Mouse (Mus musculus) c-Kit-positive CD71-positive TER-119-negative erythroid progenitor cells, embryonic 14.5 days (primary cell): ENCODE measurements around the gene Agap3.

Source experiments
- DNase-seq: peaks from one replicate; pipeline ENCODE4 v3.0.0-alpha.2; 2013; ENCODE audit warnings: low read depth

Gene Agap3

DNA sequence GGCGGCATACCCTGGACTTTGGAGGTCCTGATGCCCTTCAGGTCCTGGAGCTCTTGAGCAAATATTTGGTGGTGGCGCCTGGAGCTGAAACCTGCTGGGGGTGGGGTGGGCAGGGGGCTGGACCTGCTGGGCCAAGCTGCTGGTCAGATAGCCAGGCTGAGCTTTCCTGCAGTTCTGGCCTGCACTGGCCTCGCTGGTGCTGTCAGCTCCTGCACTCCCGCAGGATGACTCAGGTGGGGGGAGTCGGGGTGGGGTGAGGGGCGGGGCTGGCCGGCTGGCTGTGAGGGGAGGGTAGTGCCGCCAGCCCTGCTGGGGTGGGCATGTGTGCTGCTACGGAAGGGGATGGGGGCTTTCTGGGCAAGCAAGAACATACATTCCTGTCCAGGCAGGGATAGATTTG is 23.4 kb upstream of the Agap3 start:
- no peak for DNase-seq

DNA sequence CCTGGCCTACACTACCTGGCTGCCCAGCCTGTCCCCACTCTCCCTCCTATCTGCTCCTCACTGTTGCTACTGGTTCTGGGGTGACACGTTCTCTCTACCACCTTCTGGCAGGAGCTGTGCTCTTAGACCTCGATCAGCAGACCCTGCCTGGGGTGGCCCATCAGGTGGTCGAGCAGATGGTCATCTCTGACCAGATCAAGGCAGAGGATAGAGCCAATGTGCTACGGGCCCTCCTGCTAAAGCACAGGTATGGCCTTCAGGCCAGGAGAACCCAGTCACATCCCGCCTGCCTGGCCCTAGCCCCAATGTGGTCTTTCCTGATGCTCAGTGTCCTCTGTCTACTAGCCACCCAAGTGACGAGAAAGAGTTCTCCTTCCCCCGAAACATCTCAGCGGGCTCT is 18.0 kb upstream of the Agap3 start:
- DNase-seq = no peak

DNA sequence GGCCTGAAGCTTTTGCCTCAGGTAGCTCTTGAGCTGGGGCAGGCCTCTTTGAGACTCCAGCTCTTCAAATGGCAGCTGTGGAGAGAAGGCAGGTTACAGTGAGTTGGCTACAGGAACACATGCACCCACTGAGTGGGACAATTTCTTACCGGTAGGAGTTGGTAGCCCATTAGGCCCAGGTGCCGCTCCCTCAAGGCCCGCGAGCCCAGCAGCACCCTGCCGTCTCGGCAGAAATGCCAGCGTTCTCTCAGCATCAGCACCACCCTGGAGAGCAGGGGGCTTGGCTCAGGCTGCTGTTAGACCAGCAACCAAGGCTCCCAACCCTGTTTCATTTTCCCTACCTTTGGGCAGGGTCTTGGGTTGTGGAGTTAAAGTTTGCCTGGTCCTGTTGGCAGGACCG is 10.8 kb upstream of the Agap3 start:
- DNase-seq = no peak

DNA sequence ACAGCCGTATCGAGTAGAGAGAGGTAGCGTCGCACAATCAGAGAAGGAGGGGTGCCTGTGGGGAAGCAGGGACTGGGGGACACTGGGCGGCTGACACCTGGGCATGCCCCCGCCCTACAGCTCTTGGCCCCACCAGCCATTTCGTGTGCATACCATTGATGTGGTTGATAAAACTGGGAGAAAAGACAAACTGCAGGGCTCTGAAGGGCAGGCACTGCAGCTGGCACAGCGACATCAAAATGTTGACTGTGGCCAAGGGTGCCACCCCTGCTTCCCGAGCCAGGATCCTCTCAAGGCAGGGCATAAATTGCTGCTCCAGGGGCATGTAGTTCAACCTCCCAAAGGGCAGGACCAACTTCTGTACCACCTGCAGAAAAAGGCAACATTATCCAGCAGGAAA is 9.9 kb upstream of the Agap3 start:
- no peak for DNase-seq

DNA sequence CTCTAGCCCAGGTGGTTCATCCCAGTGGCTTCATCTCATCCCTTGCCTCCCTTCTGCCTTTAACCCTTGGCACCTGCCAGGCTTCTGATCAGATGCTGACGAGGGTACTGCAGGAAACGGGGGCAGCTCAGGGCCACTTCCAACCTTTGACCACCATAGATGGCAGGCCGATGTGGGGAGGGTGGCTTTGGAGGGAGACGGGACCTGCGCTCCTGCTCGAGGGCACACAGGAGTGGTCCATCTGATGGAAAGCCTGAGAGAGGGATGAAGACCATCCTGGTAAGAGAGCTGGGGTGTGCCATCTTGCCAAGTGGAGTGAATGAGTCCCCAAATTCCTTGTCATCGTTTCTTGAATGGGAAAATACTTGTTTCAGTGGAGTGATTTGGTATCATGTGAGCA is 8.8 kb upstream of the Agap3 start:
- no peak for DNase-seq

DNA sequence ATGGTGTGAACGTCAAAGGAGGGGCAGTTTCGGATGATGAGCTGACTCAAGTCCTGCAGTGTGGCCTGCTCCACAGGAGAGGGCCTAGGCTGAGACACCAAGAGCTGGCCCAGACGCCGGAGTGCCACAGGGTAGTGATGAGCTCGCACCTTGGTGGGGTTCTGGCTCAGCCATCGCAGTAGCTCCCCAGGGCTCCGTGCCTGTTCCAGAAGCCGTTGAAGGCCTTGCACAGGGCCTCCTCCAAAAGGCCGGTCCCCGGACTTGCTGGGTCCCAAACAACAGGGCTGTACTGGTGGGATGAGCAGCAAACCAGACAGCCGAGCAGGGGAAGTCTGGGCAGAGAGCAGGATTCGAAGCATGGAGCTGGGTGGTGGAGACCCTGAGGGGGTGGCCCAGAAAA is 8.1 kb upstream of the Agap3 start:
- no peak for DNase-seq

DNA sequence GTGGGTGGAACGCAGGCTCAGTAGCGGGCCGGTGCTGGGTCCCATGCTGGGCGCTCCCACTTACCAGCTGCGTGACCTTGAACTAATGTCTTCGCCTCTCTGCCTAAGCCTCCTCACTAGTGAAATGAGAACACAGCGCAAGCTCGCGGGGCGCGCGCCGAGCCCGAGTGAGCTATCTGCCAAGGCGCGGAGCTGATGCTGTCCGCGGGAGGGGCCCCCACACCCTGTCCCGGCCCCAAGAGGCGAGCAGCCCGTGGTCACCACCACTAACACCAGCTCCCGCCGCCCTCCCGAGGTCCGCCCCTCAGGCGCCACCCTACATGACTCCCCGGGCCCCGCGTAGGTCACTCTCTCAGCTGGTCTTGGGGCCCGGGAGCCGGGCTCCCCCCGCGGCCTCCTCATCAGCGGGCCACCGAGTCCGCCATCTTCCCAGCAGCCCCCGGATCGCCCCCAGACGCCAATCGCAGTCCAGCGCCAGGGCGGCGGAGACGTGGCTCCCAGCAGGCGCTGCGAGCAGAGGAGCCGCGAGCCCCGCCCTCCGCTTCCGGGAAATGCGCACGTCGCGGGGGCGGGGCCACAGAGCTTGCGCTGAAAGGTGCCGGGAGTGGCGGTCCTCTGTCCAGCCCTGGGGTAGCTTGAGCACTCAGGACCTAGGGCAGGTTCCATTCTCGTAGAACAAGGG is 7.1 kb upstream of the Agap3 start, which contains the start of gene Fastk:
Fastk (minus strand) TSS at position 542 of the 682 bp plus-strand sequence.
- DNase-seq = peak; percentile 86

DNA sequence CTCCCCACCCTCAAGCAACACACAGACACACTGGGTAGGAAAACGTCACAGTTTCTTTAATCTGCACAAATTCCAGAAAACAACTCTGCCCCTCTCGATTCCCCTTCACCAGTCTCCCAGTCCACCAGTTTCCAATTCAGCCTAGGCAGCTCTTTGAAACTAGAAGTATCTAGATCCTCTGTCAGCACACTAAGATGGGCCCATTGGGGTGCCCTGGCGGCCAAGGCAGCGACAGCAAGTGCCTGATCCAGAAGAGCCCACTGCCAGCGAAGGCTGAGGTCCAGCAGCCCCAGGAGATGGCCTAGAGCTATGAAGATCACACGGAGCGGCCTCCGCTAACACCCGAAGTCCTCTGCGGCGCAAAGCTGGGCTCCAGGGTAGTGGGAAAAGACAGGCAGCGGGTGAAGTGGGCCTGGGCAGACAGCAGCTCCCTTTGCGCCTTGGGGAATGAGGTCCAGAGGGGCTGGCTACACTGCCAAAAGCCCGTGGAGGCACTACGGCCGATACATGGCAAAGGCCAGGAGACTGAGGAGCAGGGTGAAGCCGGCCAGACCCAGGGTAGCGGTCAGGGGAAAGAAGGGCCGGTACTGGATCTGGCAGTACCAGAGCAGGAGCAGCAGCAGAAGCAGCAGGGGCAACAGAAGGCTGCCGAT is 6.4 kb upstream of the Agap3 start:
- DNase-seq = no peak

DNA sequence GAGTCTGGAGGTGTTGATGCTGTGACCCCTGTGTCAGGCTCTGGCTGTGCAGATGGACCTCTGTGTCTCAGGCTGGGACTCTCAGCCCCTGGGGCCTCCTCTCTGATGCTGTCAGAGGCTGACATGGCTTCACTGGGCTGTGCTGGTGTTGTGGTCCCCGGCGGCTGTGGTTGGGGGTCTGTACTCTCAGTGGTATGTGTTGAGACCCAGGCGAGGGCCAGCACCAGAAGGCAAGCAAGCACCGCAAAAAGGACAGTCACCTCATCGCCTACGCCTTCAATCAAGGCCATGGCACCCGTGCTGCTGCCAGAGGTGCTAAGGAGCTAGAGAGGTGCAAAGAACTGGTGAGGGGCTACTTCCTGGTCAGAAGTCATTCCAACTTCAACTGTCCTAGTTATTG is 5.3 kb upstream of the Agap3 start:
- no peak for DNase-seq

DNA sequence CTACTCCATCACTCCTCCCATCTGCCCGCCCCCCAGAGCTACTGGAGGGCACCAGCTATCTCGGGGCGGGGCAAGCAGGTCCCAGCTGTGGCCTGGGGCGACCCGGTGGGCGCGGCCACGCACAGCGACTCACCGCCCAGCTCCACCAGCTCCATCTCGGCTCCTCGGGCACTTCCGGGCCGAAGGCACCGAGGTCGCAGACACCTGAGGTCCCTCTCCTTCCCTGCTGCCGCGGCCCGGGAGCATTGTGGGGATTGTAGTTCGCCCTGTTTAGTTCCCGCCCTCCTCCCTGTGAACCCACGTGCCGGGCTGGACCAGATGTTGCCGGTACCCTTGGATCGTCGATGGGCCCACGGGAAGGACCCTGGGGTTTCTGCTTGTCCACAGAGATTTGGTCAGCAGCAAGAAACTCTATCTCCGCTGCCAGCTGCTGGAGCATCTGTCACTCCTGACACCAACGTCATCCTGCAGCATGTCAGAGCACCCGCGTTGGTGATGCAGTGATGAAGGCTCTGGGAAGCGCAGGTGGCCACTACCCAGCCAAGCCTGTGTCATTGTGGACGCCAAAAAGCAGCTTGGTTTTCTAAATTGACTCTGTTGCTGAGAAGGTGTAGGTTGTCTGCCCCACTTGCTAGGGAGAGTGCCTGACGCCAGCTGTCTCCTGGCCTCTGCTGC is 4.2 kb upstream of the Agap3 start, which contains the start of gene Tmub1:
Tmub1 (minus strand) TSS at position 231 of the 675 bp plus-strand sequence.
- peak; percentile 72 for DNase-seq

DNA sequence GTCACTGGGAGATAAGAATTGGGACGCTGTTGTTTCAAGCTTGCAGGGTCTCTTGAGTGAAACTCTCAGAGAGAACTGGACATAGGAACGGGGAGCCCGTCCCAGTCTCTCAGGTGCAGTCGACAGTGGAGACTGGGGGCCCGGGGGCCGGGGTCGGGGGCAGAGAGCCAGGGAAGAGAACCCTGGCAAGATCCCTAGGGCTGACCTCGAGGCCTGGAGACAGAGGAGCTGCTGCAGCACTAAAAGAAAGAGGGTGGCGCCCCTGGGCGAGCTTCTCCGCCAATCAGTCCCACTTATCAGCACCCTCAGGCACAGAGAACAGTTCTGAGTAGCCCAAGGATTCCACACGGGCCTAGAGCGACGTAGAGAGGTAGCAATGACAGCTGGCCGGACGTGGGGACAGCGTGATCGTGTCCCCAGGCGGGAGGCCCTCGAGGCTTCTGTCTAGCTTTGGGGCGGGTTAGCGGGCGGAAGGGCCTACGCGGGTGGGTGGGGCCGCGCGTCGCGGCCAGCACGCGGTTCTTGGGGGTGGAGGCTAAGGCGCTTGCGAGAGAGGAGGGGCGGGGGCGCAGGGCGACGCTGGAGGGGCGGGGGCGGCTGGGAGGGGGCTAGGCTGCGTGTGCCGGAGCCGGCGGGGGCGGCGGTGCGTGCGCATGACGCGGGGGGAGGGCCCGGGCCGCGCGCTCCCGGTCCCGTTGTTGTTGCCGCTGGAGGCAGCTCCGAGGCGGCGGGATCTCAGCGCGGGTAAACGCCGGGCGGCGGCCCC is 530 bp upstream of the Agap3 start:
- DNase-seq = peak; percentile 77

DNA sequence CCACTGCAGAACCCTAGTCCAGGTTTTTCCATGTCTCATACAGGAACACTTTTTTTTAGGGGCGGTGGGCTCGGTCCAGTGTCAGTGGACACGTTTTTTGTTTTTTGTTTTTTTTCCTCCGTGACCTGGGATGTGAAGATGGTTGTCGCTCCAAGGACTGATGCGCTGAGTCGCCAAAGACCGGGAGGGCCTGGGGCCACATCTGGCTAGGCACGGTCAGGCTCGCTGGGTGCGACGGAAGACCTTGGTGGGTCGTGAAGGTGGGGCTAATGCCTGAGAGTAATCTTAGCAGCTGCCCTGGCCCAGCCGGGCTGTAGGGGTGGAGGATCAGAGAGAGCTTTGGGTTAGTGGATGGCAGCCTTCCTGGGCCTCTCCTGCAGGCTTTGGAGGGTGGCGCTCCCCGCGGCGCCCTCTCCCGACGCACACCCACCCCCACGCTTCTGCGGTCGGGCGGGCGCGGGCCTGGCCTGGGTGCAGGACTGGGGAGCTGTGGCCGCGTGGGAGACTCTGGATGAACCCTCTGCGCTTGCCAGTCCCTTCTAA is 785 bp downstream of the Agap3 start:
- peak; percentile 35 for DNase-seq

DNA sequence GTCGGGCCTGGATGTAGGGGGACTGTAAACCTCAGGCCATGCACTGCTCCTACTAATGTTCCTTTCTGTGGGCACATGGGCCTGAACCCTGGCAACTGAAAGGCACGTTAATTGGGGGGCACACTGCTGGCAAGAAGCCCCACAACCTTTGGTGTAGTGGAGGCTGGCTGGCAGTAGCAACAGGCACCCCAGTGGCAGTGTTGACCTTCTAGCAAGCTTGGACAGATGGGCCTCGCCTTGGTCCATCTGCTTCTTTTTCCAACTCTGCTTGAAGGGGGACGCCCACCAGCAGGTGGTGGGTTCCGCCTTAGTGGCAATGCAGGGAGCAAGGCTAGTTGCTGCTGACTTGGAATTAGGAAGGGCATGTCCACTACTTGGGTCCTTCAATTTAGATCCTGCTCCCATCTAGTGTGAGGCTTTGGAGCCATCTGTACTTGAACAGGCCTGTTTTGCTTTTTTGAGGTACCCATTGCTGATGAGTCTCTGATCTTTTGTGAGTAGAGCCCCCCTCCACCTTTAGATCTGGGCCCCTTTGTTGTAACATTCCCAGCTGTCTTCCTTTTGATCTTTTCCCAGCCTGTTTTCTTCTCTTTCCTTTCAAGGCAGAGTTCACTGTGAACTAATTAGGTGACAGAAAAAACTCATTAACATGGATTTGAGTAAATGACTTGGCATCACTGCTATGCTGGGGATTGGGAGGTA is 1.5 kb downstream of the Agap3 start:
- no peak for DNase-seq

DNA sequence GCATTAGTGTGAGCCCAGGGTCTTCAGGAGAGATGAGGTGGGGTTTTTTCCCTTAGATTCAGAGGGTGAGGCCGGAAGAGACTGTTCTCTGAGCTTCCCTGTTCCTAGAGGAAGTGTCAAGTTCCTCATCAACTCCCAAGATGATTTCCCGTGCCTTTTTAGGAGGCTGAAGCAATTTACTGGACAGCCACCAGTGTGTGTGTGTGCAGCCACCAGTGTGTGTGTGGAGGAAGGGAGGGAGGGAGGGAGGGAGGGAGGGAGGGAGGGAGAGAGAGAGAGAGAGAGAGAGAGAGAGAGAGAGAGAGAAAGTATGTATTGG is 2.0 kb downstream of the Agap3 start:
- no peak for DNase-seq

DNA sequence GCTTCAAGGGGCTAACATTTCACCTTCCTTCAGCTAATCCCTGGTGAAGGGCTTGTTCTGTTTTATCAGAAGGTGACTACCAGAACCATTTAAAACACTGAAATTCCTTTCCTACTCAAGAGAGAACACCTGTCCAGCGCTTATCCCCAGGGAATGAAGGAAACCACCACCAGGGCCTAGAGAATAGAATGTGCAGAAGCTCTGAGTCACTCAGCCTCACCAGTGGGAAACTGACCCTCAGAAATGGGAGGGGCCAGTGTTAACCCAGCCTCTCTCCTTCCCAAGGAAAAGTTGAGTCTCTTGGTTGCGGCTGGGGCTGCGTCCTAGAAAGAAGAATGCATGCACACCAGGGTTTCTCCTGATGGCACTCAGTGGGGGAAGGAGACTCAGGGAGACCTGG is 3.1 kb downstream of the Agap3 start:
- DNase-seq = no peak

DNA sequence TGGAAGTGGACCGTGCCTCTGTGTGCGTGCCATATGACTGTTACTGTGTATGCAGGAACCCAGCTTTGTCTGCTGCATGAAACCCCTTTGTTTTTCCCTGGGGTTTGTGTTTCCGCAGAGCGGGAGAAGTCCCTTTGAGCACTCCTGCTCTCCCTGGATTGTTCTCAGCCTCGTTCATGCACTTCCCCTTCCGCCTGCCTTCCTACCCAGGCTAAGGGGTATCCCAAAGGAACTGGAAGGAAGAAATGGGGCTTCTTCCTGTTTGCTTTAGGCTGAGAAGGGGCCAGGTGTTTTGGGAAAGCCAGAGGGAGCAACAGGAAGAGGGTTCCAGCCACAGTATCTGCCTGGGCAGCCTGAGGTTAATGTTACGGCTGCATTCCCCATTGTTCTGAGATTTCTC is 3.6 kb downstream of the Agap3 start:
- no peak for DNase-seq

DNA sequence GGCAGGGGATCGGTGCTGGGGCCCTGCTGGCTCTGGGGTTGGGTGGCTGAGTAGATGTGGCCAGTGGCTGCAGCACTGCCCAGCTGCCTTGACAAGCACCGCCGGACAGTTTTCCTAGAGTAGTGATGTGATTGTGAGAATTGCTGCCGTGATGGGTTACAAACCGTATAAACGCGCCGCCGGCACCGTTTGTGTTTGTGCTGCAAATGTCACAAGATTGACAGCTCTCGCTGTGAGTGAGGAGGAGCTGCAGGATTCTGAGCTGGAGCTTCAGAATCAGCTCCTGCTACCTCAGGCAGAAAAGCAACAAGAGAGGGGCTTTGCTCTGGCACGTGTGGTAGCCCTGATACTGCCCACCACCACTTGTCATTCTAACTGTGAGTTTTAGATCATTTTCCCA is 14.8 kb downstream of the Agap3 start:
- no peak for DNase-seq

DNA sequence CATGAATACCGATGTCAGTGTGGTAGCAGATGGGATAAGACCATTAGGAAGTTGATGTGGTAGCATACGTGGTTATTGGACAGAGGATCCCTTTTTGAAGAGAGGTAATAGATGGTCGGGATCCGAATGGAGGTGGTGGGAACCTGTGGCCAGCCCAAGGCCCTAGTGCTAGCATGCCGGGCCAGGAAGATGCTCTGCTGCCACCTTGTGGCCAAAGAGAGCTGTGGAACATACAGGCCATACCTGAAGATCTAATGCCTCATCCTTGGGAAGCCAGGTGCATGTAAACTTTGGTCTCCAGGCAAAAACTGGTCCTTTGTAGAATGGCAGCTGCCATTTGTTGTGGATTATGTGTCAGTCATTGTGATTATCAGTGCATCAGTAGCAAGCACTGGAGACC is 18.6 kb downstream of the Agap3 start:
- DNase-seq = peak; percentile 76

DNA sequence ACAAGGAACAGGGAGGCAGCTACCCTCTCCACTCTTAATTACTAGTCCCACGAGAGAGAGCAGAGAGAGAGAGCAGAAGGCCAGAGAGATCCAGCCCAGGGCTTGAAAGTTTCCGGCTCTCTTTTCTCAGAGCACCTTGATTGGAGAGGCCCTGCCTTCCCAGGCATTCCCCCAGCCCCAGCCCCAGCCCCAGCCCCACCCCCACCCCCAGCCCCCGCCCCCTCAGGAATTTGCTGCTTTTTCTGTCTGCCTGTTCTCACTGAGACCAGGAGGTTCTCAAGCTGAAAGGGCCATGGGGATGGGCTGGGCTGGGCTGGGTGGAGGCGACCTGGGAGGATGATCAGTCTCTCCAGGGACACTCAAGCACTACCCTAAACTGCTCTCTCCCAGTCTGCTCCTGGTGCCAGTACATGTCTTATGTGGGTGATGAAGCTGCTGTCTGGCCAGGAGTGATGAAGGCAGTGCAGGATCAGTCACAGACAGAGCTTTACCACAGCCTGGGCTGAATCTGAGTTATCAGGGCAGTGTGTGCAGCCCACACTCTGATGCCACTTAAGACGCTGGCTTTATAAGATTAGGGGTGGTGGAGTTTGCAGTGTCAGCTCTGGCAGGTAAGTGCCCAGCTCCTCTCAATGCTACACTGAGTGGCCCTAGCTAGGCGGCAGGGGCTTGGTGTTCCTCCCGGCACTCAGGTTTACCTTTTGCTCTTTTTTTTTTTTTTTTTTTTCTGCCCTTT is 21.1 kb downstream of the Agap3 start:
- no peak for DNase-seq

DNA sequence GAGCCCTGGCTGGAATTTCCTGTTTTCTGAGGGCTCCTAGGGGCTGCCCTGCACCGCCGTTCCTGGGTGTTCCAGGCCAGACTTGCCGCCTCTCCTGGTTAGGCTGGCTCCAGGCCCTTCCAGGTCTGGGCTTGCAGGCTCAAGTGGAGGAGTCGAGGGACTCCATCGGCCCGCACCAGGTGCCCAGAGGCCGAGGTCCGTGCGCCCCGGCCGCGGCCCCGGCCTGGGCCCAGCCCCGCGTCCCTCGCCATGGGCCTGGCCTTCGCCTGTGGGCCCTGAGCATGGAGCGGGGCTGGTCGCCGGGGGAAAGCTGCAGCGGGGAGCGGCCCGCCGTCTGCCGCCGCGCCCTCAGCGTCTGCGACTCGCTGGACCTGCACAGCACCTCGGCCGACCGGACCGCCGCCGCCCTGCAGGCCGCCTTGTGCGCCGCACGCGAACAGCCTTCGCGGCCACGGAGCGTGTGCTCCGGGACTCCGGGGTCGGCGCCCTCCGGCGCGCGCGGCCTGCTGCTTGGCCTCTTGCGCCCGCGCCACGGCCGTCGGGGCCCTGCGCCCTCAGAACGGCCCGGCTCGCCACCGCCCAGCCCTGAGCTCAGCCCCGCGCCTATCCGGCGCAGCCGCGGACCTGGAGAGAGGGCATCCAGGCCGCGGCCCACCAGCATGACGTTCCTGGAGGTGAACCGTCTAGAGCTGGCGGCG is 22.2 kb downstream of the Agap3 start:
- DNase-seq = no peak
